Mouse (Mus musculus): ENCODE results near the gene Plekhg5.

Gene Plekhg5

DNA sequence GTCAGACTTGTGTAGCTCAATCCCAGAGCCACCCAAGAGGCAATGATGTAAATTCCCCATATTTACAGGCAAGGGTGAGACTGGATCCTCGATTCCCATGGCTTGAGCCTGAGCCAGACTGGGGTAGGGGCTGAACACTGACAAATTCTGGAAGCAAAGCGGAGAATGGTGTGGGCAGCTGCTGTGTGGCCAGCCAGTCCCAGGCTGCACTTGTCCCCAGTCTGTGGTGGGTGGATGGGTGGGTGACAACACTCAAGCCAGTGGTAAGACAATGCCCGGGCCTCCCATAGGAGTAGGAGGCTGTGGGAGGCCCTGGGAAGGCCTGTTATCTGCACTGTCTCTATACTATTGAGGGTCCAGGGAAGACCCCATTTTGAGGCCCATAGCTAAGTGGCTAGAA, 3.1 kb upstream of the Plekhg5 start:
- intact Hi-C loops (cut with DNase I): no loop called here

DNA sequence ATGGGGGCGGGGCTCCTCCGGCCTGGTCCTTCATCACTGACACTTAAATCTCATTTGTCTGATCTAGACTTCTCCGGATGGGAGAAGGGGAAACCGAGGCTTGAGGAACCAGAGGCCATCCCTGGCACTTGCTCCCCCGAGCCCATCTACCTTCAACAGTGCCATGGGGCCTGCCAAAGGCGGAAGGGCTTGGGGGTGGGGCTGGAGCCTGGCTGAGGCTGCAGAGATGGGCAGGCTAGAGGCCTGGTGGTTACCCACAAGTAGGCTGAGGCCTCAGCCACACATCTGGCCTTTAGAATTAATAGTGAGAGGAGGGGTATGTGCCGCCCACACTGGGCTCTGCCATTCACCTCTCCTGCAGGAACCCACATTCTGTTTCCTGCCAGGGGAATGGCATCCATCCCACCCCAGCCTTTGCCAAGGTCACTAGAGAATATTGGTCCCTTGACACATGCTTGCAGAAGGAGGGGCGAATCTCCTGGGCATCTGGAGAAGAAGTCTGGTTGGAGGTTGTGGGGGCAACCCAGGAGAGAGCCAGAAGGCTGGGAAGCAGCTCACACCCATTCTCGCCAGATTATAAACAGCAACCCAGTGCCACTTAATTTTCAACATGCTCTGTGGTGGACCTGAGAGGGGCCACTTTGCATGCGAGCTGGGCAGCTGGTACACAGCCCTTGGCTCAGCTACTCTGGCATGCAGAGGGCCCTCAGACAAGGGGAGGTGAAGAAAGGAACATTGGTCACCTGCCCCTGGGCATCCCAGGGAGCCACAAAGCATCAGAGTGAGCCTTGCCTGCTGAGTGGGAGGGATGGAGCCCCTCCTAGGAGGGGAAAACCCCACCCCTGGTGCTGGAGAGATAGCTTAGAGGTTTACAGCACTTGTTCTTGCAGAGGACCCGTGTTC, 1.6 kb upstream of the Plekhg5 start:
- intact Hi-C loops (cut with DNase I): no loop called here

DNA sequence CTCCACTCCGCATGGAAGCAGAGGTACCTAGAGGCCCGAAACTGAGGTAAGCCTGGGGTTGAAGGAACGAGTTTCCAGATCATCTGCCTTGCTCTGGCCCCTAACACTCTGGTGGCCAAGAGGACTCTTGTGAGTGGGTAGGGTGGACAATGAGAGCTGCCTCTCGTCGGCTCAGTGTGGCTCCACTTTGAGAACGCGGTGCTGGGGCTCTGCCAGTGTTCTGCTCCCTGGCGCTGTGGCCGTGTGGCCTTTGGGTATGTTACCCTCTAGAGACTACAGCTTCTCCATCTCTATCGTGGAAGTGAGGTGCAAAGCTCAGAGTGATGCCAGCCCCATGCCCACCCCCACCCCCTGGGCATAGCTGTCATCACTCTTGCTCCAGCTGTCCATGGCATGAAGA, 357 bp downstream of the Plekhg5 start:
- intact Hi-C loops (cut with DNase I): no loop called here

DNA sequence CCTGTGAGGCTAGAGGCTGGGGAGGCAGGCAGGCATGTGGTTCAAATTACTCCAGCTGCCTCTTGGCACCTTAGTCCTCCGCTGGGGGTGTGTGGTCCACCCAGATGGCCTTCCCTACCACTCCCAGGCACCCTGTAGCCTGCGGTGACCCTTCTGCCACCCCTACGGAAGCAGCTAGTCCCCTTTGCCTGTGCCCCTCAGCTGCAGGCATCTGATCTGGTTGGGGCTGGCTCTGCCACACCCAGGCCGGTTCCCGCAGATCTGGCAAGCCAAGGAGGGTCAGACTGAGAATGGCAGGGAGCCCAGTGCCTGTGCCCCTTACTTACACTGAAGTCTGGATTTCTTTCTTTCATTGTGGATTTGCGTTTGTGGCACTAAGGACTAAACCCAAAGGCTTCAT, 1.4 kb downstream of the Plekhg5 start:
- intact Hi-C loops (cut with DNase I): no loop called here

GRCm38 (mm10) chr4:152074548-152074947, 2.2 kb downstream of the Plekhg5 start:
- intact Hi-C loops (cut with DNase I): no loop called here

DNA sequence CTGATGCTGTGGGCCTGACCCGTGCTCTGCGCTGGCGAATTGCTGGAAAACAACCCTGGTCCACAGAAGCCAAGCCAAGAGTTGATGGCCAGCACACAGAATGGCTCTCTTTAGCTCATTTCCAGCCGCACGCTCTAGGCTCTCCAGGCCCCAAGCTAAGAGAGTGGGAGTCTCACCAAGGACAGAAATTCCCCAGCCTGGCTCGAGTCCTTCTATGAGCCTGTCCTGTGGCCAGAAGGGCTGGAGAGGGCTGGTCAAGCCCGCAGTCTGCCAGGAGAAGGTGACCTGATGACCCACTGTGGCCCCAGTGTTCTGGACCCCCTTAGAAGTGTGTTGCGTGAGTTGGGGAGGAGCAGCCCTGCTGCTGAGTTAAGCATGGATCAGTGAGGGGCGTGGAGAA, 4.9 kb downstream of the Plekhg5 start:
- intact Hi-C loops (cut with DNase I): no loop called here

DNA sequence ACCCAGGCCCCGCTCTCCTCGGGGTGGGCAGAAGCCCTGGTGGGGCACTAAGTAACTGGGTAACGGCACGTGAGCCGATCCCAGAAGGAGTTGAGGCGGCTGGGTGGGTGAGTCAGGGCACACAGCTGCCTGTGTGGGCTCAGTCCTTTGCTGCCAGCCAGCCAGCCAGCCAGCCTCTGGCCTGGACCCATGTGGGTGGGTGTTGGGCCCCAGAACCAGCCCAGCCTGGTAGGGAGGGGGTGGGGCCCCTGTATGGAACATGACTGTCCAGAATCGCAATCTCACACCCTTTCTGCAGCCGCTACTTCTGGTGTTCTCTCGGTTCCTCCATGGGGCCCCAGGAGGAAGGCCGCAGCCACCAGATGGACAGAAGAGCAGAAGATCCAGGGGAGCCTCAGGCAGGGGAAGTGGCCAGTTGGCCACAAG, 5.8 kb downstream of the Plekhg5 start:
- intact Hi-C loops (cut with DNase I): no loop called here

DNA sequence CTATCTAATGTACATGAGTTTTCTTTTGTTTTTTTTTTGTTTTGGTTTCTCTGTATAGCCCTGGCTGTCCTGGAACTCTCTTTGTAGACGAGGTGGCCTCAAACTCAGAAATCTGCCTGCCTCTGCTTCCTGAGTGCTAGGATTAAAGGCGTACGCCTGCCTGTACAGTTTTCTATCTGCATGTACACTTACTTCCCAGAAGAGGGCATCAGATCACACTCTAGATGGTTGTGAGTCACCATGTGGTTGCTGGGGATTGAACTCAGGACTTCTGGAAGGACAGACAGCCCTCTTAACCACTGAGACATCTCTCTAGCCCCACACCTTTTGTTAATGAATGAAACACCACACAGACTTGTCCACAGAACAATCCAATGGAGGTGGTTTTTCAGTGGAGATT, 7.0 kb downstream of the Plekhg5 start:
- intact Hi-C loops (cut with DNase I): no loop called here

DNA sequence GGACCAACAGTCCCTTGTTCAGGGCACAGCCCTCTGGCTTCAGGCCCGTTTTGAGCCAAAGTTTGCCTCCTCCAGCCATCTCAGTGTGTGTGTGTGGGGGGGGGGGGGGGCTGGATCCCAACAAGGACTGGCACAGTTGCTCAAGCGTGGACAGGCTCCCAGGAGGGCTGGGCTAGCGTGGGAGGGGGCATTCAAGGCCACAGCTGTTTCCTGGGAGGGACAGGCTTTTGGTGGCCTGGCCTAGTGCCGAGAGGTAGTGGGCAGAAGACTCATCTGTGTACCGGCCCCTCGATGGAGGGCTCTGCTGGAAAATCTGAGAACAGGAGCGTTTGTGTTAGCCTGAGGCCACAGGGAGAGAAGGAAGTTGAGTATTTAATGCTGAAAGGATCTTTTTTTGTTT, 7.6 kb downstream of the Plekhg5 start:
- intact Hi-C loops (cut with DNase I): no loop called here

DNA sequence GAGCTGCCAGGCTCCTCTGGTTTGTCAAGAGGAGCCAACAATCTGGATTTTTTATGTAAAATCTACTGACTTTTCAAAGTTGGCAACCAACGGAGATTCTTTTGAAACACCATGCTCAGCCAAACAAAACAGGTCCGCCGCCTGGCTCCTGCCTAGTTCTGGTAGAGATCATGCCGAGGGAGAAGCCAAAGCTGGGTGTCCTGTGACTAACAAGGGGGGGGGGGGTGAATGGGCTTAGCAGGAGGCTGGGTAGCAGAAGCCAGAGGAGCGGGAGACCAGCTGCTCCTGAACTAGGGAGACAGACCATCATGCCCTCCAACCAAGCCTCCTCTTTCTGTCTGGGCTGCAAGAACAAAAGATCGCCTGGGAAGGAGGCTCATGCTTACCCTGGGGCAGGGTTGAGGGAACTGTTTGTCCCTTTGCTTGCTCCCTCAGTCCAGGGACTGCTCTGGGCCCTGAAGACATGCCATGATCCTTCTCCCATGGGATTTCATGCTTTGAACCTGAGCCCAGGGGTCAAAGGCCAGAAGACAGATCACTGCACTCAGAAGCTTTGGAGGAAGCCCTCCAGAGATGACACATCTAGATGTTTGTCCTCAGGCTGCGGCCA, 11.4 kb downstream of the Plekhg5 start:
- intact Hi-C loops (cut with DNase I): no loop called here

GRCm38 (mm10) chr4:152084616-152085015, 12.3 kb downstream of the Plekhg5 start:
- intact Hi-C loops (cut with DNase I): no loop called here

- intact Hi-C loops (cut with DNase I): no loop called here
Observed at GRCm38 (mm10) chr4:152086505-152087210, 14.4 kb downstream of the Plekhg5 start.

- intact Hi-C loops (cut with DNase I): no loop called here
Observed at GRCm38 (mm10) chr4:152087211-152088081, 15.1 kb downstream of the Plekhg5 start.

- intact Hi-C loops (cut with DNase I): no loop called here
Observed at GRCm38 (mm10) chr4:152088133-152088532, 15.8 kb downstream of the Plekhg5 start.

GRCm38 (mm10) chr4:152088556-152089120, 16.3 kb downstream of the Plekhg5 start:
- intact Hi-C loops (cut with DNase I): no loop called here

- intact Hi-C loops (cut with DNase I): loop anchor here (5.0 kb wide), 2 partner anchors 33 to 103 kb away; partner anchors contain the start of gene Thap3
Observed at GRCm38 (mm10) chr4:152090191-152090590, 17.9 kb downstream of the Plekhg5 start.

DNA sequence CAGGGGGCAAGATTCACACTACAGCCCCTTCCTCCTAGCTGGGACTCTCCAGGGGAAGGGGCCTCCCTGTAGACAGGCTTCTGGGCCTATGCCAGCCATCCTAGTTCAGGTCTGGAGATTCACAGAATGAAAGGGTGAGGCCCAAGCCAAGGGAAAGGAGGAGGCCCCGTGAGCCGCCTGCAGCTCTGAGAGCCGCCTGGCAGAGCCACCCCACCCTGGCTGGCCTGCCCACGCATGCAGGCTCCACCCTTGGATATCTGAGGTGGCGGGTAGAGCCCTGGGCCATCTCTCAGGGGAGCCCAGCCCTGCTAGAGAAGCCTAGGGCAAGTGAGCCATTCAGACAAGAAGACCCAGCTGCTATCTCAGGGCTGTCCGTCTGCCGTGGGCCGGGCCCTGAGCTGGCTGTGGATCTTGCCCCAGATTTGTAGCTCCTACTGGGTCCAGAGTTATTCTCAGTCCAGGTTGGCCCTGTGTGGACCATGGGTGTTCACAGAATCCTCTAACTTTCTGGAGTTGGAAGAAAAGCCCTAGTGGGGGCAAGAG, 20.5 kb downstream of the Plekhg5 start:
- intact Hi-C loops (cut with DNase I): loop anchor here (5.0 kb wide), 2 partner anchors 36 to 106 kb away; partner anchors contain the start of gene Thap3

GRCm38 (mm10) chr4:152094233-152094632, 21.9 kb downstream of the Plekhg5 start:
- intact Hi-C loops (cut with DNase I): loop anchor here (5.0 kb wide), 2 partner anchors 37 to 107 kb away; partner anchors contain the start of gene Thap3

- intact Hi-C loops (cut with DNase I): loop anchor here (5.0 kb wide), 1 partner anchor 59 kb away; the partner anchor contains the start of genes Nol9 and Tas1r1
Observed at GRCm38 (mm10) chr4:152095937-152096910, 23.9 kb downstream of the Plekhg5 start.

Measured in adrenal gland (tissue).